Mouse (Mus musculus) heart, adult 9 months (tissue): ENCODE data around the gene Tor1a.

Experiments
- DNase-seq, 2 experiments: peaks; one replicate each; pipeline ENCODE4 v3.0.0; 2022; ENCODE audit warnings: low spot score in 2 of 2

Gene Tor1a

DNA sequence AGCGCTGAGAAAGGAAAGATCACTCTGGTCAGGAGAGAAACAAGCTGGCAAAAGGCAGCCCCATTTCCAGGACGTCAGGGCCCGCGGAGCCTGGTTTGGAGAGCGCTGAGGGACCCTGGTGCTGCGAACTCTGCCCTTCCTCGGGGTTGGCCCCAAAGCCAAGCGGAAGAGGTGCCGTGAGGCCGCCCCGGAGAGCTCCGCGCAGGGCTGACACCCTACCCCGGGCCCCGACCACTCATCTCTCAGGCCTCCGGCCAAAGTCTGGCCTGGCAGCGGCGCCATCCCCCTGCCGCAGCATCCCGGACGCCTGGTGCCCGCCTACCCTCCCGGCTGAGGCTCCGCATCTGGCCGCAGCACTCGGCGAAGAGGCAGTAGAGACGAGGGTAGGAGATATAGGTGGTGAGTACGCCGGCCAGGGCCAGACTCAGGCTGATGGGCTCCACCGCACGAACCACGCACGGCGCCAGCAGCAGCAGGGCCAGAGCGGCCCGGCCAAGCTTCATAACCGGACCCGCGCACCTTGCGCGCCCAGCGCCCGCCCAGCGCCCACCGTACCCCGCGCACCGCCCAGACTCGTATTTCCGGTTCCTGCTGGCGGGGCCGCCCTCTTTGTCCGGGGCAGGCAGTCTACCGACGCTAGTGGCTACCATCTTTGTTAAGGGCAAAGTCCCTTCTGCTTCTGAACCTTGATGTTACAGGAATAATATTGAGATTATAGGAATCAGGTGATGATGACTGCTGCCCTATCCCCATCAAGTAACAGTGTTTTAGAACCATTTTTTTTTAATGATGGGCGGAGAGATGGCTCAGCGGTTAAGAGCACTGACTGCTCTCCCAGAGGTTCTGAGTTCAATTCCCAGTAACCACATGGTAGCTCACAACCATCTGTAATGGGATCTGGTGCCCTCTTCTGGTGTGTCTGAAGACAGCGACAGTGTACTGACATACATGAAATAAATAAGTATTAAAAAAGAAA is at the start of gene Tor1a:
Gene Tor1a (minus strand): TSS at position 582 of the 976 bp plus-strand sequence.
- peak; percentile 82 to 87 for DNase-seq

DNA sequence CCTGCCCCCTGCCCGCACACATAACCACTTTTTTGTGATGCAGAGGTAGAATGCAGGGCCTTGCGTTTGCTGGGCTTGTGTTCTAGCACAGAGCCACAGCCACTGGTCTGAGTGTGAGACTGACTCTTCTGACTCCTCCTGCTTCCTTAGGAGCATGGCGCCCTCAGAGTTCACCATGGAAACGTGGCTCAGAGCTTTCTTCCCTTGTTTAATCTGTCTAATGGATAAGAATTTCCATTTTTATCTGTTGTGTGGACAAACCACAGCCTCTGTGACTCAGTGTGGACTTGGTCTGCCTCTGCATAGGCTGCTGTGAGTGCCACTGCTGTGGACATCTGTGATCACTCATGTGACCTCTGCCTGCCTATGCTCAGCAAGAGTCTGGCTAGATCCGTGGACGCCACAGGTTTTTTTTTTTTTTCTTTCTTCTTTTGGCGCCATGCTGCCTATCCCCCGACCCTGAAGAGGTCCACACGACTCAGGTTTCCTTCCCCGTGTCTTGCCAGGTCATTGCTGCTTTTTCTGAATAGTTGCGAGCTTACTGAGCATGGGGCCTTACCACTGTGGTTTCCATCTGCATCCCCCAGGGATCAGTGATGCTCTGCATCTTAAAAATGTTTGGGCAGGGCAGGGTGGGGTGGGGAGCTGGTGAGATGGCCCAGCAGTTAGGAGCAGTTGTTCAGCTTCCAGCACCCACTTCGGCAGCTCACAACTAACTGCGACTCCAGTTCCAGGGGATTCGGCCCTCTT is 45.8 kb upstream of the Tor1a start:
- no peak for DNase-seq

DNA sequence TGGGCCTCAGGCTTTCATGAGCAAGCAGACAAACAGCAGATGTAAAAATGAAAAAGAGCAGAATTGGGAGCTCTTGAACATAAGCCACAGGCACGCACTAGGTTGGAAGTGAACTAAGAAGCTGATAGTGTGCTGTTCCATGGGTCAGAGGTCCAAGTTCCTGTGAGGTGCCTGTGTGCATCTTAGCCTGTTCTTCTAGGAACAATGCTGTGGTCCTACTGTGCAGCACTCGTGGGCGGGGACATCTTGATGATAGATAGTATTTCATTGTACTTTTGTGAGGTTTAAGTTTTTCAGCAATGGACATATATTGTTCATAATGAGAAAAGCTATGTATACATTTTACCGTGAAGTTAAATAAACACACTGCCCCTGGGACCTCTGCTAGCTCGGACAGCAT is 39.5 kb upstream of the Tor1a start:
- no peak for DNase-seq

DNA sequence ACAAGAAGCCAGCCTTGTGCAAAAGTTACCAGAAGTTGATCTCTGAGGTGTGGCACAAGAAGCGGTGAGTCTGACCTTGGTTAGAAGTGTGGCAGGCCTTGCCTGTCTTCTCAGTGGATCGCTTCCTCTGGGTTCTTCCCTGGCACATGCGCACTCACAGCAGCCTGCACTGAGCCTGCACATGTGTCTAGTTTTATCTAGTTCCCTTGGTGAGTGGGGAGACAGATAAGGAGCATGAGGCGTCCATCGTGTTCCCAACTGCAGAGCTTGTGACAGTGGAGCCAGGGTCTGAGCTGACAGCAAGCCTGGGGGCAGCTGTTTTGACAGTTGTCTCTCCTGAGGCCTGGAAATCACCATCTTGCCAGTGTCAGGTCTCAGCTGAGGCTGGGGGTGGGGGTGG is 38.7 kb upstream of the Tor1a start:
- DNase-seq = peak; percentile 66 to 70

DNA sequence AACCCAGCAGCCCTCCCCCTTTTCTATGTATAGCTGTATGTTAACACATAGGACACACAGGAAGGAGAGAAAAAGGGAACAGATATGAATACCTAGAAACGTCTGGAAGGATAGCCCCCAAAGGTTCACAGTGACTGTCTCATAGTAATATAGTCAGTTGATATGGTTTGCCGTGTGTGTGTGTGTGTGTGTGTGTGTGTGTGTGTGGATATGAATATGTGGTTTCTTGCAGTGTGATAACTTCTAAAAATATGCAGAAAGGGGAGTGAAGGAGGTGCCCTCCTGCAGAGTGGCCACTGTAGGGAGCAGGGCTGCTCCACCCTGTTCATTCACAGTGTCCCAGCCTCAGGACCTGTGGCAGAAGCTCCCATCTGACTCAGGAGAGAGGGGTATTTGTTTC is 37.7 kb upstream of the Tor1a start:
- DNase-seq = no peak

DNA sequence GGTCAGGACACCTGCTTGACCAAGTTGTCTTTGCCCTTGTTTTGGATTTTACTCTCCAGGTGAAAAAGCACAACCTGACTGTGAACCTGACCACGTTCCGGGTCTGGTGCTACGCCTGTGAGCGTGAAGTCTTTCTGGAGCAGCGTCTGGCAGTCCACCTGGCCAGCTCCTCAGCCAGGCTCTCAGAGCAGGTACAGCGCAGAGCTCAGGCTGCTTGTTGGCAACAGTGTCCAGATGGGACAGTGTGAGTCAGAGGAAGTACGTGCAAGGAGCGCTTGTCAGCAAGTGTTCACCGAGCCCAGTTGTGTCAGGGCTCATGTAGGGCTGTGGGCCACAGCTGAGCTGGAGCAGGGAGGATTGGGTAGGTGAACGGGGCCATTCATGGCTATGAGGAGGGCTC is 35.1 kb upstream of the Tor1a start:
- no peak for DNase-seq

DNA sequence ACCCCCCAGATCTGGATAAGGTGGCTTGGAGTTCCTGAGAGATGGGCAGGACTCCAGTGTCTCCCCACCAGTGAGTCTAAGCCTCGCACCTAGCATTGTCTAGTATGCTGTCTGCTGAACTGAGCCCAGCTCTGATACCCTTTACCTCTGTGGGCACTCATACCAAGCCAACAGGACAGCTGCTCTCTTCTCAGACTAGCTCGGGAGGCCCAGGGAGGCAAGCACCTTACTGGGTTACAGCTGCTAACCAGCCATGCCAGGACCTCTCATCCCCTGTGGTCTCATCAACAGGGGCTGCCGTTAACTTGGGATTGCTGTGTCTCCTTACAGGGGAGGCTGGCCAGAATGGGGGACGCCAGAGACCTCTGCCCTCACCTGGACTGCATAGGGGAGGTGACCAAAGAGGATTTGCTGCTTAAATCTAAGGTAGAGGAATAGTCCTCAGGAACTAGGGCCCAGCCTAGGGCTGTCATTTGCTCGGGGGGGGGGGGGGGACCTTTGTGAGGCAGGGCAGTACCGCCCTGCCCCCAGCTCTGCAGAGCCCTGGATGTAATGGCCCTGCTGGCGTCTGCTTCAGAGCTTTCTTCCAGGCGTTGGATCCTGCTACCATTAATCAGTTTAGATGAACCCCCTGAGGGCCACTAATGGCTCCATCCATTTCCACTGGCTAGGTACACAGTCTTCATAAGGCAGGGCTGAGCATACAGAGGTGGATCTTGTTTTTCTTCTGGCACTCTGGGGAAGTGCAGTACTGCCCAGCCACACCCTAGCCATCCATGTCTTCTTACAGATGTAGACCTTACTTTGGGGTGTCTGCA is 30.9 kb upstream of the Tor1a start:
- no peak for DNase-seq

DNA sequence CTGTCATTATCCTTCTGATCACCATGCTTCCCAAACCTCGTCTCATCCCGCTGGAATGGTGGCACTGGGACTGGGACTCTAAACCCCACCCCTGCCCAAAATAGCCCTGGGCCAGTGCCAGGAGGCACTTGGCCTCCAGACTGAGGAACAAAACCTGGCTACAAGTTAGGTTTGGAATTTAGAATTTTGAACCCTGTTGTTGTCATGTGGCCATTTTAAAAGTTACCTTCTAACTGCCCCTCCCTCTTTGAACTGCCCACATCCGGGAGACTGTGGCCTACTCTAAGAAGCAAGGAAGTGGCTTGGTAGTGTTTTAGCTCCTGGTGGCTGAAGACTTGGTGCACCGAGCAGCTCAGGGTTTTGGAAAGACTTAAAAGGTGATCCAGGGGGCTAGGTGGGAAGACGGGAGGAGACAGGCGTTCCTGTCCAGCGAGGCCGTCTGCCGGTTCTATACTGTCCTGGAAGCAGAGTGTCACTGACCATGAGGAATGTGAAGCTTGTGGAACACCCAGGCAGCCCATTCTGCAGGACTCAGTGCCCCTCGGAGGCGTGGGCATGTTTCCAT is 27.8 kb upstream of the Tor1a start:
- peak; percentile 54 to 61 for DNase-seq

DNA sequence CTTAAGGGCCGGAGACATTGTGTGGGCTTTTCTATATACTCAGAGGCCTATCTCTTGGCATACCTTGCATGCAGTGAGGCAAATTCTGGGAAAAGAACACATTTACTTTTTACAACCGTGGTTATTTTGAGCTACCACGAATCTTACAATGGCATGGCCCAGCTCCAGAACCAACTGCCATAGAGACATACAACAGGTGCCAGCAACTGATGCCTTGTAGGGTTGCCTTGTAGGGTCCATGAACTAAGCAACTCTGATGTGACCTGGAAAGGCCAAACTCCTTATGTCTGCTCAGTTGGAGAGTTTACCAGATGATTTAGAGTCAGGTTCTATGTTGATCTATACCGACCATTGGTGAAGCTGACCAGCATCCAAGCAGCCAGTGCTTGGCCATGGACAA is 27.1 kb upstream of the Tor1a start:
- no peak for DNase-seq

DNA sequence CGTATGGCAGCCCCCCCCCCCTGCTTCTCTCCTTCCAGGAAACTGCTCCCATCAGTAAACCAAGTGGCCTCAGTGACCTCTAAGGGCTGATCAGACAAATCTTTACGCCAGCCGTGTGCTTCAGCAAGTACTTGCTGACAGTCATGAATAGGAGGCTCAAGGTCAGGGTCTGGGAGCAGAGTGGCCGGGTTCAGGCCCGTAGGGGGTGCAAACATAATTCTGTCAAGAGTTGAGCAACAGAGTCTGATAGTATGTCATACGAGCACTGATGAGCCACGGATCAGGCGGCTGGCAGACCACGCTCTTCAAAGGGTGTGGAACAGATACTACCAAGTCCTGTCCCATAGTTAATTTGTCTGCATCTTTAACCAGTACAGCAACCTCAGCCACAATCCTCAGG is 22.5 kb upstream of the Tor1a start:
- DNase-seq = no peak

DNA sequence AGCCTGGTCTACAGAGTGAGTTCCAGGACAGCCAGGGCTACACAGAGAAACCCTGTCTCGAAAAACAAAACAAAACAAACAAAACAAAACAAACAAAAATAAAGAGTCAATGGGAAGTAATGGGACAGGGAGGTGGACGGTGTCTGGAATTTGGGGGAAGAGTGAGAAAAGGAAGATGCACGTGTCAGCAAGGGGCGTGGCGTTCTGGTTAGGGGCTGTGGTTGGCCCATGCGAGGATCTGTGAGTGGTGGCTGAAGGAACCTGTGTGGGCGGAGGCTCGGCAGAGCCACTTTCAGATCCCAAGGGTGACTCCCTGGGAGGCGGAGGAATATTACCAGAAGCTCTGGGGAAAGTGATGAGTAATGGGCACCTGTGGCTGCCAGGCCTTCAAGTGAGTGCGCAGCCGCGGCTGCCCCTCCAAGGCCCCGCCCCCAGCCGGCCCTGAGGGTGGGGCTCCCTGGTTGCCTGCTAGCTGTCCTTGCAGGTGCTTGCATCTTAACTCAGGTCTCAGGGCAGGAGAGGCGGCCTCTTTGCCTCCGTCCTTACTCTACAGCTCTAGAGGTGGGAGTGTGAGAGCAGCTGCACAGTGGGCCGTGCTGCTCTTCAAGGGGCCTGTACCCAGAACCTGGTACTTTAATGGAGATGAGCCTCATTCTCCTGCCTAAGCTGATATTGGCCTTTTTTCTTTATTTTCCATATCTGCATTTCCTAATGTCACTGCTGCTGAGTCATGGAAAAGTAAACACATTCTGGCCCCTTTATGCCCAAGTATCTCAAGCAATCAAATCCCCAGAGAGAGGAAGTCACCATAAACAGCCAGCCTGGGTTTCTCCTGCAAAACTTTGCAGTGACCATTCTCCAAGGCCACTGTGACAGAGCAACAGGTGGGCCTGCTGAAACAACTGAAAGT is 17.6 kb upstream of the Tor1a start:
- no peak for DNase-seq

DNA sequence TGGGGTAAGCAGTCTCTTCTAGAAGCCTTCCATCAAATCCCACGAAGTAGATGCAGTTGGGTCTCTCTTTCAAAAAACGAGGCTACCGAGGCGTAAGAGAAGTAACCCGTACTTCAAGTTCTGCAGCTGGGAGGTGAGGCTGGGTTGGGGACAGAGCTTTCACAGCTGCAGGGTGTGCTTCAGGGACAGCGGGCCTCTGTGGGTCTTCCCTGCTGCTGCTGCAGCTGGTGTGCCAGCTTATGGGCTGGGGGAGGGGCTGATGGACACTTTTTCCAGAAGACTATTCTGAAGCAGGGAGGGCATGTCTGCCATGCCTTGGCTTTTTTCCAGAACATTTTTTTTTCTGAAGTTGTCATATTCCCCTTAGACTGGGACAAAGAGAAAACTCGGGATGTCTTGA is 15.3 kb upstream of the Tor1a start:
- no peak for DNase-seq

DNA sequence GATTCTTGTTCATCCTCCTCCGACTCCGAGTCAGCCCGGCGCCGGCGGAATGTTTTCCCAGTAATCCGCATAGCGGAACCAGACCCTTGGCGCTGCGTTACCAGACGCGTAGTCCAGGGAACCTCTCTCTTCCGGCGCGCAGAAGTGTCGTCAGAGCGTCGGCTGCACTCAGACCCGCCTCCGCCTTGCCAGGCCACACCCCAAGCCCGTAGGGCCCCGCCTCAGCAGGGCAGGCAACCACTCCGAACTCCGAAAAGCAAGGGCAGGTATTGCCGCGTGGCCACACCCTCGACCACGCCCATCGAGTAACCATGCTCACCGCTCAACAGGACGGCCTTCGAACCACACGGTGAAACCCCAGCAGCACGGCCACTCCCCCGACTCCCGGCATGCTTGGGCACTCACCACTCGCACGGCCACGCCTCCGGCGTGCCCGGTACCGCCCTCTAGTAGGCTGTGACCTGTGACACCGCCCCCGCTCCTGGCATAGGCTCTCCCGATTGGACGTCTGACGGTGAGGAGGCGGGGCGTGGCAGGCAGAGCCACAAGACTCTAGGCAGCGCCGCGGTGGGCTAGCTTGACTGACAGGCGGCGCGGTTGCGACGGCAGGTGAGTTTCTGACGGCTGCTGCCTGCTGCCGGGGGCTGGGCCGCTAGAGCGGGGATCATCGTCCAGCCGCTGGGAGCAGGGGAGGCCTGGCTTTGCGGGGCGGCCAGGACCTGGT is 14.2 kb upstream of the Tor1a start, which contains the start of the genes BC005624 and Usp20:
Gene BC005624 (minus strand): TSS at position 412 of the 724 bp plus-strand sequence.
Gene Usp20 (plus strand): TSS at position 490 of the 724 bp plus-strand sequence.
- DNase-seq = peak; percentile 99

DNA sequence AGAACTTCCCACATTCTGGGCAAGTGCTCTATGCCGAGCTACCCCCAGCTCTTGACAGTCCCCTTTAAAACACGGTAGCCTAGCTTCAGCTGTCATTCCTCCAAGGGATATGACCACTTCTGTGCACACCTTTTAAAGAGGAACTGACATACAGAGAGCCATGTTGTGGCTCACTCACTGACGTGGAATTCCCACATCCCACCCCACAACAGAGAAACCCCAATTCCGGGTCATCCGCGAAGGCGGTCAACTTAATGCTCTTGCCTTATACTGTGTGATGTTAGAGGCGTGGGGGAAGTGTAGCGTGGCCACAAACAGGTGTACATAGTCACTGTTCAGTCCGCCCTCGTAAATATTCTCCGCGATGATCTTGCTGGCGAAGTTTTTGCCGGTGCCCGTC is 907 bp downstream of the Tor1a start:
- DNase-seq = no peak

DNA sequence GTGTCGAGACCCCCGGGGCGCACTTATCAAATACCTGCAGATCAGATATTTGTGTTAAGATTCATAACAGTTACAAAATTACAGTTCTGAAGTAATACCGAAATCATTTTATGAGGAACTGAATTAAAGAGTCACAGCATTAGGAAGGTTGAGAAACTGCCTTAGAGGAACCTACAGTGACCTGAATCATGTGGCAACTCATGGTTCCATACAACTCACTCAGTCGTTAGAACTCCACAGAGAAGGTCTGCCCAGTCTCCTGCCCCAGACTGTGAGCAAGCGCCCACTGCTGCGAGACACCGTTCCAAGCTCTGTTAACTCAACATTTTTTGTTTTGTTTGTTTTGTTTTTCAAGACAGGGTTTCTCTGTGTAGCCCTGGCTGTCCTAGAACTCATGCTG is 2.1 kb downstream of the Tor1a start:
- DNase-seq = no peak

DNA sequence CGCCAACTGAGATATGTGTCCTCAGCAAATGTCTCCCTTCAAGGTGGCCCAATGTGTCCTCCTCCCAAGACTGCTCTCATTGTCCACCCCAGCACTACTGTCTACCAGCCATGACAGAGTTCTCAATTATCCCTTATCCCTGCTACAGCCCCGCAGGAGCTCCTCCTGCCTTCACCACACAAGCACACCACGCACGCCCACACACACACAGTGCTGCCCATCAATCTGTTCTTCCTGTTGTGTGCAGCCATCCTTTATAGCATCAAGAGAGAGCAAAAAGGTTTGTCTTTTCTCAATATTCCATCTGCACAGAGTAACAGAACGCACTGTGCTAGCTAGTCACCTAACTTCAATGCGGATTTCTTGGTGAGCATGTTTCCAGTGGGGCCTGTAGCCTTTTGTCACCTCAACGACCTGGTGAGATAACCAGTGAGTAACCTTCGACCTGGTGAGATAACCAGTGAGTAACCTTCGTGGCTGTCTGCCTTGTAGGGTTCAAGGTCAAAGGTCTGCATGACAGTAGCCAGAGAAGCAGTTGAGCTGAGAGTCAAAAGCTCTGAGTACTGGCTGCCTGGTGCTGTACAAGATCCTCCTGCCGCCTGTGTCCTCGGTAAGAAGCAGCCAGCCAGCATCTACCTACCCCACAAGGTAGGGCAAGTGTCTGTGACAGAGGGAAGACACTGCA is 5.0 kb downstream of the Tor1a start:
- no peak for DNase-seq

DNA sequence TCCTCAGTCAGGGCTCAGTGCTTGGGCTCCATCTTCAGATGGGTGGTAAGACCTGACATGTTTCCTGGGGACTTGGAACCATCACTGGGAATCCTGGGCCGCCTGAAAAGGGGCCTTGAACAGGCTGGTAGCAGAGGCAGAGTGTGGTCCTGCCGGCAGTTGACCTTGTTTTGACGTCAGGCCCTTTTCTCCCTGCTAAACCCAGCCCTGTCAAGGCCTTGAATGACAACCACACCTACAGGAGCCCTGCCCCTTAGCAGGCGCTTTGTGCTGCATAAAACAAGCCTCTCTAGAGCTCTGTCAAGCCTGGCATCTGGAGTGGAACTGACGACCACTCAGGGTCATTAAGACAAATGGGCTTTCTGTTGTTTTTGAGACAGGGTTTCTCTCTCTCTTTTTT is 7.9 kb downstream of the Tor1a start:
- no peak for DNase-seq

DNA sequence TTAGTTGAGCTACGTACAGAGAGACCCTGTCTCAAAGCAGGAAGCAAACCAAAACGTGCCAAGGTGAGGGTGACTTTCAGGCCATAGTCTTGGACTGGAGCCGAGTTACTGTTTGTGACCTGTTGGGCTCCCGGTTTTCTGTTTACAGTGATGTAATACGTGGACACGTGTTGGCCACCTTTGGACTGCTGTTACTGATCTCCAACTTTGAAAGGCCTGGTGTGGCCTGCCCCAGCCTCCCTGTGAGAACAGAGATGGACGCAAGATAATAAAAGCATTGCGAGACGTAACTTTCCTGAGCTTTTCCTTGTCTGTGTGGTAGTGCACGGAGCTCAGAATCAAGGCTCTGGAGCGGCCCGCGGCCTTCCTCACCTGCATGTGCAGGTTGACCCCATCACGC is 9.0 kb downstream of the Tor1a start:
- no peak for DNase-seq

DNA sequence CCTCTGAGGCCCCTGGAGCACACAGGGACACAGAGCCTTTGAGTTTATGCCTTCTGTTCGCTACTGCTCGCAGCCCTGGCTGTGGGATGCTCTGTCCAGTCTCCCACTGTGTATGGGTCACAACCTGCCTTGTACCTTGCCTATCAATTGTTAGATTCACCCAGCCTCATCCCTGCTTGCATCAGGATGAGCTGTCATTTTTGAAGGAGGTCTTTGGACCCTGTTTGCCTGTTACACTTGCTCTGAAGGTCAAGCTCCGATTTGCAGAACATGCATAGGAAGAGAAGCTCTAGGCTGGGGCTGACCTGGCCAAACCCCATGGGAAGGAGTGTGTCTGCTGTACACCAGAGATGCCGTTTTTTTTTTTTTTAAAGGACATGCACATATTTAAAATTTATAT is 10.2 kb downstream of the Tor1a start:
- no peak for DNase-seq
